Mouse (Mus musculus): ENCODE data around the gene Cinp. TPM values are rescaled to one million over a fixed set of nuclear protein-coding genes. Genes with fewer than 3 reads are reported as not detected.

Cinp gene
- polyA plus RNA-seq, 1 experiment, result 54.4 TPM

DNA sequence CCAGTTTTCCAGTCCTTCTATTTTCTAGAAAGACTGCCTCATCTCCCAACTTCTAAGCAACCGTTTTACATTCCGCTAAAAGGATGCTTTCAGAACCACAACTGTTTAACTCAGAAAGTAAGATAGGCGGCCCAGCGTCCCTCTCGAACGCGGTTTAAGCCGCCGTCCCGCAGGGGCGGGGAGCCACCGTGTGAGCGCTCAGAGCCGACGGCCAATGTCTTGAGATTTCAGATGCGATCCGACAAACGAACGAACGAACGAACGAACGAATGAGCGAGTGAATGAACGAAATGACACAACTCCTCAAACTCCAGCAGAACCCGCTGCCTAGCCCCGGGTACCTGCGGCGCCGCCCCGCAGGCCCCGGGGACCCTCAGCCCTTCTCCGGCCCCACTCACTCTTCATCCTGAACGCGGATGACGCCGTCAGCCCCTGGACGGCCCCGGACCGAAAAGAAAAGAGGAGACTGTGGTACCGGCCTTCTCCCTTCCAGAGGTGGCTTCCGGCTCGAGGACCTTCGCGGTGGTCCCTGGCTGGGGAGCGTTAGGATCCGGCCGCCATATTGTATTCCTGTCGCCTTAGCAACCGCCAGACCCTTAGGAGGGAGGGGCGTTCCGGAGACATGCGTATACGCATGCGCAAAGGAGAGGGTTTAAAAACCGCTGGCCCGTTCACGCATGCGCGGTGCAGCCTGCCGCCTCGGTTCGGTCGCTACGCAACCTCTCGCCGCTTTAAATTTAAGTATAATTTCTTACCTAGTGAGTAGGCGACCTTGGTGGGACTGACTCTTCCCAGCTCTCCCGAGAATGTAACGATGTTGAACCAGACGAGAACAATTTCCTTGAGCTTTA is 48.4 kb downstream of the Cinp start, which contains the start of gene Mok:
Gene Mok, minus strand, starts transcription at position 592 of the 851 bp plus-strand sequence.
- Histone ChIP-seq H3K79me2 (ENCODE audit: control insufficient read depth, insufficient read depth) (no peaks in the 10 kb centered on the region), H3ac (ENCODE audit: control insufficient read depth, insufficient read length) (no peak within 1 kb of the TSS), H3K36me3 (ENCODE audit: control insufficient read depth, insufficient read depth) (no peaks in the 10 kb centered on the region), H3K4me3 (peak within 1 kb of the TSS; percentile 47), H3K27me3 (ENCODE audit: control insufficient read depth, insufficient read depth, insufficient read length) (no peaks in the 10 kb centered on the region), H3K4me2 (ENCODE audit: low read depth) (peak within 1 kb of the TSS; percentile 95)
- TF ChIP-seq POLR2AphosphoS2 (IDR thresholded peaks at IDR 0.05; ENCODE audit: insufficient read length, low read depth), result peak; percentile 70
- TF ChIP-seq CEBPB (IDR thresholded peaks at IDR 0.05; ENCODE audit: insufficient read depth, poor library complexity, severe bottlenecking), result no peak
- TF ChIP-seq POLR2A (IDR thresholded peaks at IDR 0.05; ENCODE audit: insufficient read length, low read depth), result peak; percentile 69

GRCm38 (mm10) chr12:110837850-110838249 is 51.1 kb downstream of the Cinp start:
- no peak for TF ChIP-seq POLR2AphosphoS2 (IDR thresholded peaks at IDR 0.05; ENCODE audit: insufficient read length, low read depth)
- no peak for TF ChIP-seq MYOG (IDR thresholded peaks at IDR 0.05; ENCODE audit: control insufficient read depth in 1 of 3, insufficient read depth in 1 of 3, insufficient read length in 2 of 3, low read depth in 2 of 3)
- TF ChIP-seq TCF12 (IDR thresholded peaks at IDR 0.05; ENCODE audit: insufficient read depth, poor library complexity, severe bottlenecking), result no peak
- TF ChIP-seq MYOD1 (IDR thresholded peaks at IDR 0.05; ENCODE audit: control insufficient read depth in 1 of 3, insufficient read length in 2 of 3, low read depth in 2 of 3), result no peak
- TF ChIP-seq CEBPB (IDR thresholded peaks at IDR 0.05; ENCODE audit: insufficient read depth, poor library complexity, severe bottlenecking), result no peak
- TF ChIP-seq TCF3 (IDR thresholded peaks at IDR 0.05; ENCODE audit: insufficient read length, low read depth), result no peak
- TF ChIP-seq POLR2A (IDR thresholded peaks at IDR 0.05; ENCODE audit: insufficient read length, low read depth), result no peak
- TF ChIP-seq SRF (IDR thresholded peaks at IDR 0.05; ENCODE audit: control insufficient read depth, insufficient read length, low read depth), result no peak
- TF ChIP-seq E2F4 (IDR thresholded peaks at IDR 0.05; ENCODE audit: insufficient read depth), result no peak
- no peak for TF ChIP-seq REST (IDR thresholded peaks at IDR 0.05; ENCODE audit: insufficient read depth, insufficient read length)
- TF ChIP-seq MAX (IDR thresholded peaks at IDR 0.05; ENCODE audit: low read depth), result no peak
- TF ChIP-seq USF1 (IDR thresholded peaks at IDR 0.05; ENCODE audit: low read depth), result no peak
- H3K27me3 ChIP-seq (ENCODE audit: control insufficient read depth, insufficient read depth, insufficient read length), result no peaks in the 10 kb centered on the region
- H3K79me2 ChIP-seq (ENCODE audit: control insufficient read depth, insufficient read depth), result no peaks in the 10 kb centered on the region
- H3K36me3 ChIP-seq (ENCODE audit: control insufficient read depth, insufficient read depth), result no peaks in the 10 kb centered on the region
- no peak overlapping the region for H3K4me2 ChIP-seq (ENCODE audit: low read depth)
- H3ac ChIP-seq (ENCODE audit: control insufficient read depth, insufficient read length), result no peak overlapping the region
- no peak overlapping the region for H3K4me3 ChIP-seq

DNA sequence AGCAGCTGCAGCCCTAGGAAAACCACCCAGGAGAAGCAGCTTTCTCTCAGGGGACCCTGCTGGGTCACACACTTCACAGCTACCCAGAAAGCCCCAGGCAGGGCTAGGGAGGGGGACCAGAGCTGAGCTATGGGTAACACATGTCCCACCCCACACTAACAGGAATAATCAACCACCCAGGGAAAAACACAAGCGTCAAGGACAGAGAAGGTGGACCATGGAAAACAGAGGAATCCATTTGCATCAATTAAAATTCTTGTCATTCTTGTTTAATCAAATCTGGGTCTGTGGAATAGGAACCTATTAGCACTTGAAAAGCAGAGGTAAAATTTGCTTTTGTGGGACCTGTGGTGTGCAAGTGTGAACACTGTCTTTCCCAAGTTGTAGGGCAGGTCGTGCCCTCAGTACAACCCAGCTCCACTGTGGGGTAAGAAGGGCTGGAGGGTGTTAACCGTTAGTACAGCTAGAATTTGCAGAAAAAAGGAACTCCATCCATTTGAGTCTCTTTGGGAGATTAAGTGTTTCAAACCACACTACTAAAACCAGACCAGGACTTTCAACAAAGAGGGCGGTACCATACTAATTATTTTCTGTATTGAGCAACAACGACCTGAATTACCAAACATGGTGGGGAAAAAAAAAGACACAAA is 51.6 kb downstream of the Cinp start:
- TF ChIP-seq E2F4 (IDR thresholded peaks at IDR 0.05; ENCODE audit: insufficient read depth), result no peak
- TF ChIP-seq USF1 (IDR thresholded peaks at IDR 0.05; ENCODE audit: low read depth), result no peak
- no peak for TF ChIP-seq TCF12 (IDR thresholded peaks at IDR 0.05; ENCODE audit: insufficient read depth, poor library complexity, severe bottlenecking)
- no peak for TF ChIP-seq MAX (IDR thresholded peaks at IDR 0.05; ENCODE audit: low read depth)
- no peak for TF ChIP-seq MYOD1 (IDR thresholded peaks at IDR 0.05; ENCODE audit: control insufficient read depth in 1 of 3, insufficient read length in 2 of 3, low read depth in 2 of 3)
- TF ChIP-seq POLR2A (IDR thresholded peaks at IDR 0.05; ENCODE audit: insufficient read length, low read depth), result no peak
- no peak for TF ChIP-seq REST (IDR thresholded peaks at IDR 0.05; ENCODE audit: insufficient read depth, insufficient read length)
- no peak for TF ChIP-seq MYOG (IDR thresholded peaks at IDR 0.05; ENCODE audit: control insufficient read depth in 1 of 3, insufficient read depth in 1 of 3, insufficient read length in 2 of 3, low read depth in 2 of 3)
- TF ChIP-seq SRF (IDR thresholded peaks at IDR 0.05; ENCODE audit: control insufficient read depth, insufficient read length, low read depth), result no peak
- no peak for TF ChIP-seq CEBPB (IDR thresholded peaks at IDR 0.05; ENCODE audit: insufficient read depth, poor library complexity, severe bottlenecking)
- TF ChIP-seq TCF3 (IDR thresholded peaks at IDR 0.05; ENCODE audit: insufficient read length, low read depth), result no peak
- no peak for TF ChIP-seq POLR2AphosphoS2 (IDR thresholded peaks at IDR 0.05; ENCODE audit: insufficient read length, low read depth)
- Histone ChIP-seq H3K27me3 (ENCODE audit: control insufficient read depth, insufficient read depth, insufficient read length) (no peaks in the 10 kb centered on the region), H3ac (ENCODE audit: control insufficient read depth, insufficient read length) (no peak overlapping the region), H3K4me3 (no peak overlapping the region), H3K79me2 (ENCODE audit: control insufficient read depth, insufficient read depth) (no peaks in the 10 kb centered on the region), H3K4me2 (ENCODE audit: low read depth) (no peak overlapping the region), H3K36me3 (ENCODE audit: control insufficient read depth, insufficient read depth) (no peaks in the 10 kb centered on the region)

GRCm38 (mm10) chr12:110836729-110837128 is 52.2 kb downstream of the Cinp start:
- Histone ChIP-seq H3K79me2 (ENCODE audit: control insufficient read depth, insufficient read depth) (no peaks in the 10 kb centered on the region), H3ac (ENCODE audit: control insufficient read depth, insufficient read length) (no peak overlapping the region), H3K27me3 (ENCODE audit: control insufficient read depth, insufficient read depth, insufficient read length) (no peaks in the 10 kb centered on the region), H3K4me2 (ENCODE audit: low read depth) (peak overlapping the region; percentile 15), H3K36me3 (ENCODE audit: control insufficient read depth, insufficient read depth) (no peaks in the 10 kb centered on the region), H3K4me3 (no peak overlapping the region)
- TF ChIP-seq REST (IDR thresholded peaks at IDR 0.05; ENCODE audit: insufficient read depth, insufficient read length) (no peak), TCF12 (IDR thresholded peaks at IDR 0.05; ENCODE audit: insufficient read depth, poor library complexity, severe bottlenecking) (no peak), POLR2AphosphoS2 (IDR thresholded peaks at IDR 0.05; ENCODE audit: insufficient read length, low read depth) (no peak), E2F4 (IDR thresholded peaks at IDR 0.05; ENCODE audit: insufficient read depth) (no peak), MAX (IDR thresholded peaks at IDR 0.05; ENCODE audit: low read depth) (no peak), POLR2A (IDR thresholded peaks at IDR 0.05; ENCODE audit: insufficient read length, low read depth) (no peak), TCF3 (IDR thresholded peaks at IDR 0.05; ENCODE audit: insufficient read length, low read depth) (no peak)

Data from myocyte (in vitro differentiated cells).